Mouse (Mus musculus): ENCODE measurements around the gene Atp2b2. TPM values are rescaled to one million over a fixed set of nuclear protein-coding genes. Genes with fewer than 3 reads are reported as not detected.

Atp2b2 gene
- total and polyA plus RNA-seq, 2 experiments from 2014 or later: 0.03 TPM; not detected in 1

- Histone ChIP-seq H3K27me3 (ENCODE audit: control insufficient read depth, insufficient read depth, low read length) (no peaks in the 10 kb centered on the region), H3K36me3 (replicated peaks; ENCODE audit: control insufficient read depth, insufficient read depth, low read length) (no peaks in the 10 kb centered on the region), H3K27ac (ENCODE audit: low read depth) (no peak overlapping the region), H3K4me2 (ENCODE audit: low read depth, low read length) (no peak overlapping the region), H3K4me3 (ENCODE audit: low read depth, low read length) (no peak overlapping the region), H3K9ac (replicated peaks; ENCODE audit: low read depth, low read length) (no peak overlapping the region), H3K4me1 (ENCODE audit: control insufficient read depth, insufficient read depth) (no peaks in the 10 kb centered on the region), H3K9me3 (replicated peaks; ENCODE audit: control insufficient read depth, low read length) (no peaks in the 10 kb centered on the region)
- DNase-seq (ENCODE audit: low spot score) (no peak), ATAC-seq (ENCODE audit: insufficient read depth, low read depth) (no peak)
- WGBS: 86% methylated on average over 8 of the region's 8 CpGs
- TF ChIP-seq CTCF (IDR thresholded peaks at IDR 0.05; ENCODE audit: low read depth) (no peak), EP300 (IDR thresholded peaks at IDR 0.05; ENCODE audit: low read depth) (no peak)
These were observed 94.9 kb downstream of the Atp2b2 start for GRCm38 (mm10) chr6:113947515-113947914.

DNA sequence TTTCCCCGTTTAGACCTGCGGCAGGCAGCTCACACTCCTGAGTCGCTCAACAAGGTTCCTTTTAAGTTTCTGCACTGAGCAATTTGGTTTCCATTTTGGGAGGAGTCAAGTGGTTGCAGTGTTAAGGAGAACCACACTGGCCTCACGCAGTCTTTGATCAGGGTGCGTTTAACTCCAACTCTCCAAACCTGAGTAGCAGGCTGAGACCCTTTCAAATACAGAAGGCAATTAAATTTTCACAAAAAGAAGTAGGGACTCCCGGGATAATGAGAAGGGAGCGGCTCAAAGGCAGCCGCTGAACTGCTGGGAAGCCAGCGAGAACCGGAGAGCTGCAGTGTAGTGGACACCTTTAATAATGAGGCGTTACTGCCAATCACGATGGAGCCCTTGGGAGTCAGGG lies 100.1 kb downstream of the Atp2b2 start:
- H3K4me3 ChIP-seq (ENCODE audit: low read depth, low read length): no peak overlapping the region
- no peaks in the 10 kb centered on the region for H3K36me3 ChIP-seq (replicated peaks; ENCODE audit: control insufficient read depth, insufficient read depth, low read length)
- no peak overlapping the region for H3K27ac ChIP-seq (ENCODE audit: low read depth)
- no peak for ATAC-seq (ENCODE audit: insufficient read depth, low read depth)
- no peak for DNase-seq (ENCODE audit: low spot score)
- no peak overlapping the region for H3K4me2 ChIP-seq (ENCODE audit: low read depth, low read length)
- WGBS: 58% methylated on average over 12 of the region's 12 CpGs
- H3K9ac ChIP-seq (replicated peaks; ENCODE audit: low read depth, low read length): no peak overlapping the region
- H3K27me3 ChIP-seq (ENCODE audit: control insufficient read depth, insufficient read depth, low read length): no peaks in the 10 kb centered on the region
- no peaks in the 10 kb centered on the region for H3K9me3 ChIP-seq (replicated peaks; ENCODE audit: control insufficient read depth, low read length)
- no peak for TF ChIP-seq EP300 (IDR thresholded peaks at IDR 0.05; ENCODE audit: low read depth)
- no peak for TF ChIP-seq CTCF (IDR thresholded peaks at IDR 0.05; ENCODE audit: low read depth)
- H3K4me1 ChIP-seq (ENCODE audit: control insufficient read depth, insufficient read depth): no peaks in the 10 kb centered on the region

- no peak for TF ChIP-seq EP300 (IDR thresholded peaks at IDR 0.05; ENCODE audit: low read depth)
- no peak for TF ChIP-seq CTCF (IDR thresholded peaks at IDR 0.05; ENCODE audit: low read depth)
- DNase-seq (ENCODE audit: low spot score) (no peak), ATAC-seq (ENCODE audit: insufficient read depth, low read depth) (no peak)
- WGBS: 68% methylated on average over 5 of the region's 5 CpGs
- H3K27me3 ChIP-seq (ENCODE audit: control insufficient read depth, insufficient read depth, low read length): no peaks in the 10 kb centered on the region
- no peak overlapping the region for H3K4me3 ChIP-seq (ENCODE audit: low read depth, low read length)
- H3K4me1 ChIP-seq (ENCODE audit: control insufficient read depth, insufficient read depth): no peaks in the 10 kb centered on the region
- H3K9ac ChIP-seq (replicated peaks; ENCODE audit: low read depth, low read length): no peak overlapping the region
- no peak overlapping the region for H3K4me2 ChIP-seq (ENCODE audit: low read depth, low read length)
- H3K36me3 ChIP-seq (replicated peaks; ENCODE audit: control insufficient read depth, insufficient read depth, low read length): no peaks in the 10 kb centered on the region
- H3K9me3 ChIP-seq (replicated peaks; ENCODE audit: control insufficient read depth, low read length): no peaks in the 10 kb centered on the region
- H3K27ac ChIP-seq (ENCODE audit: low read depth): no peak overlapping the region
These were observed 101.1 kb downstream of the Atp2b2 start for GRCm38 (mm10) chr6:113941324-113941723.

DNA sequence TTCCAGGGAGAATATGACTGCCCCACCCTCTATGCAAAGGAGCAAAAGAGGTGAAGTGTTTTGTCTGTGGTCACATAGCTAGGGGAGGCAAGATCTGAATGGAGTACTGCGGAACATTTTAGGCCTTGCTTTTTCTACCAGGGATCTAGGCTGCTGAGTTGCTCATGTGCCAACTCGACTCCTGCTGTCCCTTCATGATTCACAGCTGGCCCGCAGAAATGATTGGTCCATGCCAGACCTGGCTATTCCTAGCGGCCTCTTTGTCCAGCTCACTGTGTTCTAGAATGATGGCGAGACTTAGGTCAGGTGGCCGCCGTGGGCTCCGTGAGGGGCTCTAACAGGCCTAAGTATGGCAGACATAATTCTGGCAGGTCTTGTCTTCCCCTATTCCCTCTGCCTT lies 103.0 kb downstream of the Atp2b2 start:
- no peak for TF ChIP-seq CTCF (IDR thresholded peaks at IDR 0.05; ENCODE audit: low read depth)
- TF ChIP-seq EP300 (IDR thresholded peaks at IDR 0.05; ENCODE audit: low read depth): no peak
- 84% methylated on average over 8 of the region's 8 CpGs for WGBS

DNA sequence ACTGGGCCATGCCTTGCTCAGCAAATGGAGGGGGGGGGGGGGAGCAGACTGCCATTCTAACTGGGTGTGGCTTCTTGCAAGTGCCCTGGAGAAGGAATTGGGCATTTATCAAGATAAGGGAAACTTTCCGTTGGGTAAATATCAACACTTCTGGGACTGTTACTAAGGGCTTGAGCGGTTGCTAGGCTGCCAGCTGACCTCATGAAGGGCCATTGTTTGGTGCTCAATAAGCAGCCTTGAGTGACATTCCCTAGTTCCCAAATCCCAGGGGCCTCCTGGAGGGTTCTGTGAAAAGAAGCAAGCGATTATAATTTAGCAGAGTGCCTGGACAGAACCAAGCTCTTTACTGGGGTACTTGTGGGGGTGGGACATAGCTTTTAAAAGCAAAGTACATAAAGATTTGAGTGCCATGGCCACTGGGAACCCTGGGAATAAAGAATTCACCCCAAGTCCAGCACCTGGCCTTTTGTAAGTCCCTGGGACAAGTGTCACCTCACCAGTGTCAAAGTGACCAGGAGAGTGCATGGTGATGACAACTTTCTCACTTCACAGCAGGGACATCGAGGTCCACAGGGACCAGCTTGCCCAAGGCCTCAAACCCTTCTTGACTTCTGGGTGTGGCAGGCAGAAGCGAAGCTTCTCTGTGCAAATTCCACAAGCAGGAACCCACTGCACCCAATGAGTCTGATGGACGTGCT lies 105.5 kb downstream of the Atp2b2 start:
- no peak overlapping the region for H3K4me2 ChIP-seq (ENCODE audit: low read depth, low read length)
- DNase-seq (ENCODE audit: low spot score) (no peak), ATAC-seq (ENCODE audit: insufficient read depth, low read depth) (no peak)
- H3K9ac ChIP-seq (replicated peaks; ENCODE audit: low read depth, low read length): no peak overlapping the region
- WGBS: 48% methylated on average over 6 of the region's 6 CpGs
- H3K27ac ChIP-seq (ENCODE audit: low read depth): no peak overlapping the region
- no peaks in the 10 kb centered on the region for H3K4me1 ChIP-seq (ENCODE audit: control insufficient read depth, insufficient read depth)
- H3K4me3 ChIP-seq (ENCODE audit: low read depth, low read length): no peak overlapping the region
- H3K9me3 ChIP-seq (replicated peaks; ENCODE audit: control insufficient read depth, low read length): no peaks in the 10 kb centered on the region
- no peaks in the 10 kb centered on the region for H3K36me3 ChIP-seq (replicated peaks; ENCODE audit: control insufficient read depth, insufficient read depth, low read length)
- TF ChIP-seq EP300 (IDR thresholded peaks at IDR 0.05; ENCODE audit: low read depth): no peak
- TF ChIP-seq CTCF (IDR thresholded peaks at IDR 0.05; ENCODE audit: low read depth): no peak
- no peaks in the 10 kb centered on the region for H3K27me3 ChIP-seq (ENCODE audit: control insufficient read depth, insufficient read depth, low read length)

More for the DNA sequence above, 103.0 kb downstream of the Atp2b2 start:
- H3K4me2 ChIP-seq (ENCODE audit: low read depth, low read length): no peak overlapping the region
- ATAC-seq (ENCODE audit: insufficient read depth, low read depth) (no peak), DNase-seq (ENCODE audit: low spot score) (no peak)
- H3K4me1 ChIP-seq (ENCODE audit: control insufficient read depth, insufficient read depth): no peaks in the 10 kb centered on the region
- H3K9me3 ChIP-seq (replicated peaks; ENCODE audit: control insufficient read depth, low read length): no peaks in the 10 kb centered on the region
- no peaks in the 10 kb centered on the region for H3K36me3 ChIP-seq (replicated peaks; ENCODE audit: control insufficient read depth, insufficient read depth, low read length)
- no peak overlapping the region for H3K9ac ChIP-seq (replicated peaks; ENCODE audit: low read depth, low read length)
- no peak overlapping the region for H3K4me3 ChIP-seq (ENCODE audit: low read depth, low read length)
- no peak overlapping the region for H3K27ac ChIP-seq (ENCODE audit: low read depth)
- no peaks in the 10 kb centered on the region for H3K27me3 ChIP-seq (ENCODE audit: control insufficient read depth, insufficient read depth, low read length)

DNA sequence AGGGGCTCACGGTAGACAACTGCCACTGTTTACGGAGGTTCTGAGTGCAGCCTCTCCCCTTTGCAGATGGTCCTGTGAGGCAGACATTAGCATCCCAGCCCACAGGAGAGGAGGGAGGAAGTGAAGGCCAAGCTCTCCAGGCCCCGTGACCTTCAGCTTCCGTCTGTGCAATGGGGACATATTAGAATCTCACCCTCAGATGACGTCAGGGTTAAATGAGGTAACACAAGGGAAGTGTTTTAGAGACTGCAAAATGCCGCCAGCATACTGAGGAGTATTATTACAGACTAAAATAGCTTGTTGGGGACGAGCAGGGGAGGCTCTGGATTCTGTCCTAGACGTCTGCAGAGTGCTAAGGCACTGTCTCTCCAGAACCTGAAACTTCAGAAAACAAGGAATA lies 106.3 kb downstream of the Atp2b2 start:
- Histone ChIP-seq H3K4me3 (ENCODE audit: low read depth, low read length) (no peak overlapping the region), H3K27me3 (ENCODE audit: control insufficient read depth, insufficient read depth, low read length) (no peaks in the 10 kb centered on the region), H3K9ac (replicated peaks; ENCODE audit: low read depth, low read length) (no peak overlapping the region), H3K4me1 (ENCODE audit: control insufficient read depth, insufficient read depth) (no peaks in the 10 kb centered on the region), H3K9me3 (replicated peaks; ENCODE audit: control insufficient read depth, low read length) (no peaks in the 10 kb centered on the region), H3K36me3 (replicated peaks; ENCODE audit: control insufficient read depth, insufficient read depth, low read length) (no peaks in the 10 kb centered on the region), H3K4me2 (ENCODE audit: low read depth, low read length) (no peak overlapping the region), H3K27ac (ENCODE audit: low read depth) (no peak overlapping the region)
- 44% methylated on average over 8 of the region's 8 CpGs for WGBS
- TF ChIP-seq CTCF (IDR thresholded peaks at IDR 0.05; ENCODE audit: low read depth): no peak
- TF ChIP-seq EP300 (IDR thresholded peaks at IDR 0.05; ENCODE audit: low read depth): no peak
- no peak for DNase-seq (ENCODE audit: low spot score)
- ATAC-seq (ENCODE audit: insufficient read depth, low read depth): no peak

Measured in heart, postnatal 0 days (tissue).